ENCODE assay signal across 10 mouse cellular contexts in genomic region chr1:155737017-155737808, GRCm38 (mm10). TPM values are rescaled to one million over a fixed set of nuclear protein-coding genes. Genes with fewer than 3 reads are reported as not detected.
DNase-seq lines count a peak whose midpoint lies in the region; ATAC-seq lines count a peak whose summit lies in the region.
"Had no signal": no experiment of that assay in that cellular context is flagged by ENCODE, and none has a peak within 500 bp of the region (broad histone marks: within the 10 kb centered on the region; RNA-seq: fewer than 3 reads in every experiment).

No protein-coding gene starts in this region.

- peak; percentile 49 for DNase-seq in embryo, embryonic 10 days (ENCODE audit: low spot score)
- DNase-seq in embryo, embryonic 11 days, result no peak
- peak; percentile 13 for DNase-seq in right cerebral cortex, postnatal 4 days
- no peak for DNase-seq in right cerebral cortex, postnatal 10 days (ENCODE audit: low spot score in 2 of 2)
- DNase-seq in limb, embryonic 11.5 days (ENCODE audit: low spot score), result peak; percentile 66
- DNase-seq in urinary bladder, postnatal 4 days (ENCODE audit: low spot score in 2 of 2), result no peak
- DNase-seq in thymus, postnatal 14 days, result no peak
- DNase-seq: adrenal gland, adult 8-10 months had no signal

- H3K36me3 ChIP-seq in limb, embryonic 11.5 days (ENCODE audit: control insufficient read depth, insufficient read depth, low read length), result no peaks in the 10 kb centered on the region
- no peaks in the 10 kb centered on the region for H3K36me3 ChIP-seq in stomach, embryonic 15.5 days
- H3K36me3 ChIP-seq: lung, embryonic 15.5 days had no signal

- H3K4me2 ChIP-seq in limb, embryonic 11.5 days (ENCODE audit: low read depth, severe bottlenecking), result no peak overlapping the region
- no peak overlapping the region; the same call in 1 of the 2 replicates for H3K4me2 ChIP-seq in stomach, embryonic 15.5 days
- H3K4me2 ChIP-seq: lung, embryonic 15.5 days had no signal

- H3K27ac ChIP-seq in limb, embryonic 11.5 days (replicated peaks; ENCODE audit: low read depth, low read length), result no peak overlapping the region
- H3K27ac ChIP-seq in stomach, embryonic 15.5 days, result no peak overlapping the region
- H3K27ac ChIP-seq: lung, embryonic 15.5 days had no signal

- H3K9me3 ChIP-seq in limb, embryonic 11.5 days (ENCODE audit: control insufficient read depth, low read length), result no peaks in the 10 kb centered on the region
- no peaks in the 10 kb centered on the region for H3K9me3 ChIP-seq in stomach, embryonic 15.5 days
- H3K9me3 ChIP-seq: lung, embryonic 15.5 days had no signal

- no peak overlapping the region for H3K4me3 ChIP-seq in limb, embryonic 11.5 days (ENCODE audit: low read depth, low read length)
- 0 out of 2 replicates have a peak overlapping the region, but pooled peaks have one; percentile 1 for H3K4me3 ChIP-seq in stomach, embryonic 15.5 days (replicated peaks)
- H3K4me3 ChIP-seq: lung, embryonic 15.5 days had no signal

- H3K4me1 ChIP-seq in limb, embryonic 11.5 days (ENCODE audit: control insufficient read depth, insufficient read depth, low read length), result peaks cover 12% of the 10 kb centered on the region
- peaks cover 17% of the 10 kb centered on the region for H3K4me1 ChIP-seq in stomach, embryonic 15.5 days

- H3K27me3 ChIP-seq in limb, embryonic 11.5 days (ENCODE audit: control insufficient read depth, insufficient read depth, low read length), result peaks cover 92% of the 10 kb centered on the region
- peaks cover 88% of the 10 kb centered on the region for H3K27me3 ChIP-seq in stomach, embryonic 15.5 days (replicated peaks)

- H3K9ac ChIP-seq in limb, embryonic 11.5 days (ENCODE audit: low read length), result no peak overlapping the region
- no peak overlapping the region for H3K9ac ChIP-seq in stomach, embryonic 15.5 days
- H3K9ac ChIP-seq: lung, embryonic 15.5 days had no signal

- WGBS in limb, embryonic 11.5 days, result under 1% methylated on average over 58 of the region's 58 CpGs
- under 1% methylated on average over 57 of the region's 58 CpGs for WGBS in stomach, embryonic 15.5 days

- no peak for ATAC-seq in limb, embryonic 11.5 days (ENCODE audit: insufficient number of reproducible peaks, low FRiP score, low TSS enrichment, low read depth)
- no peak for ATAC-seq in stomach, embryonic 15.5 days (ENCODE audit: insufficient read depth, low FRiP score, low read depth)

RNA-seq across cellular contexts. Expression of gene Lhx4, which starts 14.3 kb away (rescaled TPM):
- 0.06 TPM in 1 of 2 replicates, not detected in the other for polyA plus RNA-seq in limb, embryonic 11.5 days (2014; fragmentation: Nextera tagmentation; extraction: Ambion mirVana)
- polyA plus RNA-seq in stomach, embryonic 15.5 days (2015; fragmentation: Nextera tagmentation; extraction: Ambion mirVana), result 0.03 and 0.04 TPM in 2 replicates
- polyA plus RNA-seq: lung, embryonic 15.5 days had no signal

Comparison
In these comparisons a context has a peak if more than half of its experiments do, and no peak if none do; other contexts are left out.
1. DNase-seq: peak in embryo, embryonic 10 days (single experiment), right cerebral cortex, postnatal 4 days (single experiment) and limb, embryonic 11.5 days (single experiment); none in embryo, embryonic 11 days (single experiment), right cerebral cortex, postnatal 10 days (0 of 2), urinary bladder, postnatal 4 days (0 of 2) and thymus, postnatal 14 days (single experiment).